Mouse (Mus musculus): Measurements from ENCODE around the gene Vps35l. TPM values are rescaled to one million over a fixed set of nuclear protein-coding genes. Genes with fewer than 3 reads are reported as not detected.

Gene Vps35l
- polyA plus RNA-seq, 1 experiment from 2014 or later = 91.9 TPM

DNA sequence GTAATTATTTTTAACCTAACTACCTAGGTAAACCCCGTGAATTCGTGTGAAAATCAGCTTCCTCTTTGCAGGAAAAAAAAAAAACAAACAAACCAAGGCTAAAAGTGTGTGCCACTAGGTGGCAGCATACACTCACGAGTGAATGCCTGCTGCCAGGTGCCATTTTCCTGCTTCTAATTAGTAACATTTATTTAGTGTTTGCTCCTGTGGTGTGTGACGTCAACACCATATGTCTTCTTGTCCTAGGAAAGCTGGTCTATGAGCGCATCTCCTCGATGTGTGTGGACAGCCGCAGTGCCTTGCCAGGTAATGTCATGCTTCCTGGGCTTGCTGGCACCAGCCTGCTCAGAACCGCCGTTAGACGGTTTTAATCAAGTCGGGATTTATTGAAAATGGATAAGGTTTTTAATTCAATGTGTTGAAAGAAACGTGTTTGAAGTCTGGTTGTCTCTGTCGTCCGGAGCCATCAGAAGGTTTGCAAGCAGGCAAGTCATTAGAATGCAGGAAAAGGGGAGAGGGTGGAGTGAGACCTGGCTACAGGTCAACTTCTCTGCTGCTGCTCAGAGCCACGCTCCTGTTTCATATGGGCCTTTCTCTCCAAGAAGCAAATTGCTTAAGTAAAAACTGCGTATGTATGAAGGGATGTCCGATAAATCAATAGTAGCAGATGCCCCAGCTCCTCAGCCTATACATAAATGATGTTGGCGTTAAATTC lies 26.2 kb downstream of the Vps35l start:
- Histone ChIP-seq H3K4me2 (ENCODE audit: low read length) (peak overlapping the region; percentile 32; the same call in 1 of the 2 replicates), H3K9ac (ENCODE audit: low read depth, low read length) (peak overlapping the region; percentile 41; the same call in 1 of the 2 replicates)
- 42% methylated on average over 18 of the region's 18 CpGs for WGBS

GRCm38 (mm10) chr7:118766834-118767224 lies 26.8 kb downstream of the Vps35l start:
- H3K27ac ChIP-seq (ENCODE audit: low read depth, low read length) = peak overlapping the region; percentile 26; the same call in 1 of the 2 replicates
- peaks cover 5% of the 10 kb centered on the region for H3K4me1 ChIP-seq (ENCODE audit: control insufficient read depth, insufficient read depth, low read depth, low read length)
- H3K9ac ChIP-seq (ENCODE audit: low read depth, low read length) = no peak overlapping the region
- H3K9me3 ChIP-seq (ENCODE audit: control insufficient read depth, low read length) = no peaks in the 10 kb centered on the region
- H3K36me3 ChIP-seq (ENCODE audit: control insufficient read depth, insufficient read depth, low read length) = peaks cover 12% of the 10 kb centered on the region
- H3K4me2 ChIP-seq (ENCODE audit: low read length) = no peak overlapping the region
- ATAC-seq = 0 out of 2 replicates have a peak, but pooled peaks have one; percentile 5
- WGBS = 66% methylated on average over 5 of the region's 5 CpGs
- H3K4me3 ChIP-seq (ENCODE audit: low read length) = no peak overlapping the region
- H3K27me3 ChIP-seq (replicated peaks; ENCODE audit: control insufficient read depth, insufficient read depth, low read length) = no peaks in the 10 kb centered on the region

More for the DNA sequence above, 26.2 kb downstream of the Vps35l start:
- Histone ChIP-seq H3K27me3 (replicated peaks; ENCODE audit: control insufficient read depth, insufficient read depth, low read length) (no peaks in the 10 kb centered on the region), H3K4me3 (ENCODE audit: low read length) (no peak overlapping the region), H3K4me1 (ENCODE audit: control insufficient read depth, insufficient read depth, low read depth, low read length) (peaks cover 5% of the 10 kb centered on the region), H3K36me3 (ENCODE audit: control insufficient read depth, insufficient read depth, low read length) (peaks cover 16% of the 10 kb centered on the region), H3K9me3 (ENCODE audit: control insufficient read depth, low read length) (no peaks in the 10 kb centered on the region), H3K27ac (ENCODE audit: low read depth, low read length) (peak overlapping the region; percentile 26)
- ATAC-seq = peak; percentile 89

DNA sequence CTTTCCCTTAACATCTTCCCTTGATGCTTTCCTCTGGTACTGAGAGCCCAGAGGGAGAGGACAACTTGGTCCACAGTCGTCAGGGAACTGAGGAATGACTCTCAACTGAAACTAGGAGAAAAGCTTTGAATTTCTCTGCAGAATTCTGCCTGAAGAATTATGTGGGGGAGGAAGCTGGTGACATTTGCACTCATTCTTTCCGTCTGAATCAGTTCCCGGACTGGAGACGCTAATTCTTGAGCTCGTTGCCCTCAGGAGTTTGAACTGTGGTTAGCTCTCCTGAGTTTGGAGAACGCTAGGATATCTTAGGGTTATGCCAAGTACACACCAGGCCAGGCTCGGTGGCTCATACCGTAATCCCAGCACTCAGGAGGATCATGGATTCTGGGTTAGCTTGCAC lies 29.2 kb downstream of the Vps35l start:
- no peak for ATAC-seq
- Histone ChIP-seq H3K4me1 (ENCODE audit: control insufficient read depth, insufficient read depth, low read depth, low read length) (peaks cover 5% of the 10 kb centered on the region), H3K27me3 (replicated peaks; ENCODE audit: control insufficient read depth, insufficient read depth, low read length) (no peaks in the 10 kb centered on the region), H3K9ac (ENCODE audit: low read depth, low read length) (no peak overlapping the region), H3K4me3 (ENCODE audit: low read length) (no peak overlapping the region), H3K9me3 (ENCODE audit: control insufficient read depth, low read length) (no peaks in the 10 kb centered on the region), H3K4me2 (ENCODE audit: low read length) (no peak overlapping the region), H3K27ac (ENCODE audit: low read depth, low read length) (no peak overlapping the region), H3K36me3 (ENCODE audit: control insufficient read depth, insufficient read depth, low read length) (0 out of 2 replicates have a peak, but pooled peaks cover 5% of the 10 kb centered on the region)
- 84% methylated on average over 8 of the region's 8 CpGs for WGBS

GRCm38 (mm10) chr7:118769655-118770054 lies 29.6 kb downstream of the Vps35l start:
- H3K4me2 ChIP-seq (ENCODE audit: low read length) = no peak overlapping the region
- no peaks in the 10 kb centered on the region for H3K27me3 ChIP-seq (replicated peaks; ENCODE audit: control insufficient read depth, insufficient read depth, low read length)
- H3K9me3 ChIP-seq (ENCODE audit: control insufficient read depth, low read length) = no peaks in the 10 kb centered on the region
- 0 out of 2 replicates have a peak, but pooled peaks cover 5% of the 10 kb centered on the region for H3K36me3 ChIP-seq (ENCODE audit: control insufficient read depth, insufficient read depth, low read length)
- 54% methylated on average over 1 of the region's 1 CpGs for WGBS
- no peak overlapping the region for H3K4me3 ChIP-seq (ENCODE audit: low read length)
- ATAC-seq = no peak
- peaks cover 5% of the 10 kb centered on the region for H3K4me1 ChIP-seq (ENCODE audit: control insufficient read depth, insufficient read depth, low read depth, low read length)
- H3K9ac ChIP-seq (ENCODE audit: low read depth, low read length) = no peak overlapping the region
- H3K27ac ChIP-seq (ENCODE audit: low read depth, low read length) = no peak overlapping the region

GRCm38 (mm10) chr7:118773027-118773426 lies 33.0 kb downstream of the Vps35l start:
- no peaks in the 10 kb centered on the region for H3K27me3 ChIP-seq (replicated peaks; ENCODE audit: control insufficient read depth, insufficient read depth, low read length)
- no peak overlapping the region for H3K27ac ChIP-seq (ENCODE audit: low read depth, low read length)
- no peaks in the 10 kb centered on the region for H3K4me1 ChIP-seq (ENCODE audit: control insufficient read depth, insufficient read depth, low read depth, low read length)
- H3K9me3 ChIP-seq (ENCODE audit: control insufficient read depth, low read length) = no peaks in the 10 kb centered on the region
- no peak overlapping the region for H3K4me3 ChIP-seq (ENCODE audit: low read length)
- no peak for ATAC-seq
- H3K36me3 ChIP-seq (ENCODE audit: control insufficient read depth, insufficient read depth, low read length) = 0 out of 2 replicates have a peak, but pooled peaks cover 5% of the 10 kb centered on the region
- no peak overlapping the region for H3K4me2 ChIP-seq (ENCODE audit: low read length)
- H3K9ac ChIP-seq (ENCODE audit: low read depth, low read length) = no peak overlapping the region
- 77% methylated on average over 12 of the region's 12 CpGs for WGBS

GRCm38 (mm10) chr7:118775991-118776390 lies 36.0 kb downstream of the Vps35l start:
- 78% methylated on average over 7 of the region's 7 CpGs for WGBS
- peaks cover 10% of the 10 kb centered on the region; the same call in 1 of the 2 replicates for H3K36me3 ChIP-seq (ENCODE audit: control insufficient read depth, insufficient read depth, low read length)

GRCm38 (mm10) chr7:118776491-118776890 lies 36.5 kb downstream of the Vps35l start:
- peaks cover 8% of the 10 kb centered on the region; the same call in 1 of the 2 replicates for H3K36me3 ChIP-seq (ENCODE audit: control insufficient read depth, insufficient read depth, low read length)
- H3K4me2 ChIP-seq (ENCODE audit: low read length) = no peak overlapping the region
- H3K9ac ChIP-seq (ENCODE audit: low read depth, low read length) = no peak overlapping the region
- no peak overlapping the region for H3K27ac ChIP-seq (ENCODE audit: low read depth, low read length)
- WGBS = 75% methylated on average over 9 of the region's 9 CpGs
- no peak overlapping the region for H3K4me3 ChIP-seq (ENCODE audit: low read length)
- H3K27me3 ChIP-seq (replicated peaks; ENCODE audit: control insufficient read depth, insufficient read depth, low read length) = no peaks in the 10 kb centered on the region
- no peaks in the 10 kb centered on the region for H3K9me3 ChIP-seq (ENCODE audit: control insufficient read depth, low read length)
- ATAC-seq = no peak
- H3K4me1 ChIP-seq (ENCODE audit: control insufficient read depth, insufficient read depth, low read depth, low read length) = no peaks in the 10 kb centered on the region

More at GRCm38 (mm10) chr7:118775991-118776390, 36.0 kb downstream of the Vps35l start:
- no peak overlapping the region for H3K9ac ChIP-seq (ENCODE audit: low read depth, low read length)
- no peaks in the 10 kb centered on the region for H3K27me3 ChIP-seq (replicated peaks; ENCODE audit: control insufficient read depth, insufficient read depth, low read length)
- no peaks in the 10 kb centered on the region for H3K4me1 ChIP-seq (ENCODE audit: control insufficient read depth, insufficient read depth, low read depth, low read length)
- H3K9me3 ChIP-seq (ENCODE audit: control insufficient read depth, low read length) = no peaks in the 10 kb centered on the region
- ATAC-seq = no peak
- no peak overlapping the region for H3K4me2 ChIP-seq (ENCODE audit: low read length)
- H3K4me3 ChIP-seq (ENCODE audit: low read length) = no peak overlapping the region
- no peak overlapping the region for H3K27ac ChIP-seq (ENCODE audit: low read depth, low read length)

GRCm38 (mm10) chr7:118777598-118778394 lies 37.8 kb downstream of the Vps35l start:
- Histone ChIP-seq H3K36me3 (ENCODE audit: control insufficient read depth, insufficient read depth, low read length) (peaks cover 8% of the 10 kb centered on the region; the same call in 1 of the 2 replicates), H3K27ac (ENCODE audit: low read depth, low read length) (no peak overlapping the region), H3K4me2 (ENCODE audit: low read length) (no peak overlapping the region), H3K4me1 (ENCODE audit: control insufficient read depth, insufficient read depth, low read depth, low read length) (no peaks in the 10 kb centered on the region), H3K9ac (ENCODE audit: low read depth, low read length) (no peak overlapping the region), H3K27me3 (replicated peaks; ENCODE audit: control insufficient read depth, insufficient read depth, low read length) (no peaks in the 10 kb centered on the region), H3K9me3 (ENCODE audit: control insufficient read depth, low read length) (no peaks in the 10 kb centered on the region), H3K4me3 (ENCODE audit: low read length) (no peak overlapping the region)
- WGBS = 82% methylated on average over 10 of the region's 10 CpGs
- no peak for ATAC-seq

DNA sequence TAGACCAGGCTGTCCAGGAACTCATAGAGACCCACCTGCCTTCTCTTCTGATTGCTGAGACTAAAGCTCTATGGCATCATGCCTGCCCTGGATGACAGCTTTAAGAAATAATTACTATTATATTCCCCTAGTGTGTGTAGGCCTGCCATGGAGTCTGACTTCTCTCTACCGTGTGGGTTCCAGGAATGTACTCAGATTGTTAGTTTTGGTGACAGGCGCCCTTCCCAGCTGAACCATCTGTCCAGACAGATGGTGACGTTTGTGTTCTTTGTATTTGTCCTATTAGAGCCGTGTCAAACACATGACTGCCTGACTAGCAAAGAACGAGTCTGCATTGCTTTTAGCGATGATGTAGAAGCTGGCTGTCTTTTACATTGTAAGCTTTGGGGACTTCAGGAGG lies 38.5 kb downstream of the Vps35l start:
- Histone ChIP-seq H3K27ac (ENCODE audit: low read depth, low read length) (no peak overlapping the region), H3K4me1 (ENCODE audit: control insufficient read depth, insufficient read depth, low read depth, low read length) (no peaks in the 10 kb centered on the region), H3K4me3 (ENCODE audit: low read length) (no peak overlapping the region), H3K36me3 (ENCODE audit: control insufficient read depth, insufficient read depth, low read length) (peaks cover 8% of the 10 kb centered on the region; the same call in 1 of the 2 replicates), H3K9ac (ENCODE audit: low read depth, low read length) (no peak overlapping the region), H3K4me2 (ENCODE audit: low read length) (no peak overlapping the region), H3K27me3 (replicated peaks; ENCODE audit: control insufficient read depth, insufficient read depth, low read length) (no peaks in the 10 kb centered on the region), H3K9me3 (ENCODE audit: control insufficient read depth, low read length) (no peaks in the 10 kb centered on the region)
- 32% methylated on average over 6 of the region's 6 CpGs for WGBS
- ATAC-seq = peak; percentile 65
